Mouse (Mus musculus) myocyte (in vitro differentiated cells): ENCODE measurements around the gene Nhlrc4. TPM values are rescaled to one million over a fixed set of nuclear protein-coding genes. Genes with fewer than 3 reads are reported as not detected.
A peak's percentile ranks its signal among the peaks of the same experiment; 100 is the strongest.

Source experiments
- H3K27me3 ChIP-seq: one replicate; pipeline ENCODE4 v1.6.1; 2011; ENCODE audit not compliant: control insufficient read depth, insufficient read depth, insufficient read length
- H3K36me3 ChIP-seq: one replicate; pipeline ENCODE4 v1.6.1; 2011; ENCODE audit not compliant: control insufficient read depth, insufficient read depth
- H3K4me2 ChIP-seq: one replicate; pipeline ENCODE4 v1.6.1; 2011; ENCODE audit warnings: low read depth, control low read depth
- H3K4me3 ChIP-seq: one replicate; pipeline ENCODE4 v1.5.1; 2011; ENCODE audit warnings: mild to moderate bottlenecking, control low read depth, moderate library complexity
- H3K79me2 ChIP-seq: one replicate; pipeline ENCODE4 v1.6.1; 2011; ENCODE audit not compliant: control insufficient read depth, insufficient read depth
- H3ac ChIP-seq: one replicate; pipeline ENCODE4 v1.6.1; 2011; ENCODE audit not compliant: control insufficient read depth, insufficient read length
- CEBPB ChIP-seq: IDR thresholded peaks from 2 replicates; pipeline ENCODE4 v1.6.1; 2011; ENCODE audit warnings: mild to moderate bottlenecking, moderate library complexity; ENCODE audit not compliant: poor library complexity, insufficient read depth, severe bottlenecking
- E2F4 ChIP-seq: IDR thresholded peaks from one replicate; pipeline ENCODE4 v1.6.1; 2011; ENCODE audit warnings: mild to moderate bottlenecking, control low read depth, moderate library complexity; ENCODE audit not compliant: insufficient read depth
- MAX ChIP-seq: IDR thresholded peaks from one replicate; pipeline ENCODE4 v1.6.1; 2011; ENCODE audit warnings: low read depth, mild to moderate bottlenecking, control low read depth
- MYOD1 ChIP-seq, 3 experiments: IDR thresholded peaks; one replicate each; pipeline ENCODE4 v1.6.1; 2011; ENCODE audit warnings: control low read depth in 2 of 3, low read depth in 2 of 3, mild to moderate bottlenecking in 2 of 3, moderate library complexity in 1 of 3; ENCODE audit not compliant: insufficient read length in 2 of 3, control insufficient read depth in 1 of 3
- MYOG ChIP-seq, 3 experiments: IDR thresholded peaks; one replicate each; pipeline ENCODE4 v1.6.1; 2011; ENCODE audit warnings: control low read depth in 2 of 3, low read depth in 2 of 3, mild to moderate bottlenecking in 2 of 3; ENCODE audit not compliant: insufficient read length in 2 of 3, control insufficient read depth in 1 of 3, insufficient read depth in 1 of 3
- POLR2A ChIP-seq: IDR thresholded peaks from one replicate; pipeline ENCODE4 v1.6.1; 2011; ENCODE audit warnings: low read depth, mild to moderate bottlenecking, control low read depth, moderate library complexity; ENCODE audit not compliant: insufficient read length
- POLR2AphosphoS2 ChIP-seq: IDR thresholded peaks from one replicate; pipeline ENCODE4 v1.6.1; 2011; ENCODE audit warnings: low read depth, control low read depth; ENCODE audit not compliant: insufficient read length
- REST ChIP-seq: IDR thresholded peaks from one replicate; pipeline ENCODE4 v1.6.1; 2011; ENCODE audit warnings: mild to moderate bottlenecking, control low read depth, moderate library complexity; ENCODE audit not compliant: insufficient read depth, insufficient read length
- SRF ChIP-seq: IDR thresholded peaks from one replicate; pipeline ENCODE4 v1.6.1; 2011; ENCODE audit warnings: low read depth; ENCODE audit not compliant: control insufficient read depth, insufficient read length
- TCF12 ChIP-seq: IDR thresholded peaks from one replicate; pipeline ENCODE4 v1.6.1; 2011; ENCODE audit warnings: mild to moderate bottlenecking, control low read depth; ENCODE audit not compliant: poor library complexity, insufficient read depth, severe bottlenecking
- TCF3 ChIP-seq: IDR thresholded peaks from one replicate; pipeline ENCODE4 v1.6.1; 2011; ENCODE audit warnings: low read depth, control low read depth; ENCODE audit not compliant: insufficient read length
- USF1 ChIP-seq: IDR thresholded peaks from one replicate; pipeline ENCODE4 v1.6.1; 2011; ENCODE audit warnings: low read depth, mild to moderate bottlenecking, control low read depth, moderate library complexity
- polyA plus RNA-seq: library from polyadenylated mRNA; unstranded; fragments of >200 nt; fragmentation: generic; extraction: Trizol; gene quantifications from one replicate; pipeline ENCODE4 v1.2.1, GENCODE M21; 2012; ENCODE audit warnings: missing spikeins

Gene Nhlrc4
- polyA plus RNA-seq, 1 experiment, result 0.17 TPM

DNA sequence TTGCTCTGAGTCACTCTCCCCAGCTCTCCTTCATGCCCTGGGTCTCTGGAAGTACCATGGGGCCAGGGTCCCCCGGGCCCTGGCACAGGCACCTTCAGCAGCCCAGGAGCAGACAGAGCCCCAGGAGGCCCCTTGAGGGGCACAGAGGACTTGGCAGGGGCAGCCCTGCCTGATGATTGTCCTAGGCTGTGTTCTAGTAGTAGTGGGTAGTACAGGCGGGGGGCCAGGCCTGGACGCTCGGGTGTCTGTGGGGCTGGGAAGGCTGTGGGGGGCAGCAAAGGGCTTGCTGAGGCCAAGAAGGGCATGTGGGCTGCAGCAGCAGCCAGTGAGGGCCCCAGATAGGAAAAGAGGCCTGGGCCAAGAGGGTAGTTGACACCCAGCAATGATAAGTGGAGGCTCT, 2.8 kb upstream of the Nhlrc4 start:
- no peak overlapping the region for H3K4me3 ChIP-seq
- H3ac ChIP-seq, result no peak overlapping the region
- no peaks in the 10 kb centered on the region for H3K36me3 ChIP-seq
- no peak for TF ChIP-seq CEBPB
- no peak for TF ChIP-seq MAX
- no peak for TF ChIP-seq TCF3
- no peak for TF ChIP-seq USF1
- no peak for TF ChIP-seq REST
- TF ChIP-seq SRF, result no peak
- TF ChIP-seq POLR2A, result no peak
- TF ChIP-seq E2F4, result no peak
- TF ChIP-seq POLR2AphosphoS2, result no peak
- no peak for TF ChIP-seq MYOG (IDR thresholded peaks at IDR 0.05; ENCODE audit: control insufficient read depth in 1 of 3, insufficient read depth in 1 of 3, insufficient read length in 2 of 3, low read depth in 2 of 3)
- no peak for TF ChIP-seq MYOD1 (IDR thresholded peaks at IDR 0.05; ENCODE audit: control insufficient read depth in 1 of 3, insufficient read length in 2 of 3, low read depth in 2 of 3)
- no peak for TF ChIP-seq TCF12
- peaks cover 50% of the 10 kb centered on the region for H3K27me3 ChIP-seq
- H3K79me2 ChIP-seq, result no peaks in the 10 kb centered on the region
- H3K4me2 ChIP-seq, result no peak overlapping the region

DNA sequence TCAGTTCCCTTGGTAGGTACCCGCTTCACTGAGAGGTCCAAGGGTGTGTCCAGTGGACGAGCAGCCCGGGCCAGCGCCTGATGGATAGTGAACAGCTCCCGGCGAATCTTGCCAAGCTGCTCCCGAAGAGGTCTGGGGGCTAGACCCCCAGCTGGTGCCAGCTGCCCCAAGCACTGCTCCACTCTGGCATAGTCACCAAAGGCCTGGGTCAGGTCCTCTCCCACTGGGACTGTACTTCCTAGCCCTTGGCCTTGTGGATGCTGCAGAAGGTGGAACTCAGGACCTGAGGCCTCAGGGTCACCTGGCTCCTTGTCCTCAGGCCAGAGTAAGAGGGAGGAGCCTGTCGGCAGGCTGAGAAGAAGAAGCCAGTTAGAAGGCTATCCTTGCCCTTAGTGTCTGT, 2.1 kb upstream of the Nhlrc4 start:
- Histone ChIP-seq H3K36me3 (no peaks in the 10 kb centered on the region), H3K4me3 (no peak overlapping the region), H3K79me2 (no peaks in the 10 kb centered on the region), H3ac (no peak overlapping the region), H3K27me3 (peaks cover 43% of the 10 kb centered on the region), H3K4me2 (no peak overlapping the region)
- TF ChIP-seq REST, result no peak
- no peak for TF ChIP-seq CEBPB
- no peak for TF ChIP-seq POLR2AphosphoS2
- TF ChIP-seq E2F4, result no peak
- no peak for TF ChIP-seq MYOG (IDR thresholded peaks at IDR 0.05; ENCODE audit: control insufficient read depth in 1 of 3, insufficient read depth in 1 of 3, insufficient read length in 2 of 3, low read depth in 2 of 3)
- no peak for TF ChIP-seq USF1
- TF ChIP-seq TCF3, result no peak
- TF ChIP-seq TCF12, result no peak
- no peak for TF ChIP-seq POLR2A
- no peak for TF ChIP-seq MYOD1 (IDR thresholded peaks at IDR 0.05; ENCODE audit: control insufficient read depth in 1 of 3, insufficient read length in 2 of 3, low read depth in 2 of 3)
- TF ChIP-seq SRF, result no peak
- TF ChIP-seq MAX, result no peak

DNA sequence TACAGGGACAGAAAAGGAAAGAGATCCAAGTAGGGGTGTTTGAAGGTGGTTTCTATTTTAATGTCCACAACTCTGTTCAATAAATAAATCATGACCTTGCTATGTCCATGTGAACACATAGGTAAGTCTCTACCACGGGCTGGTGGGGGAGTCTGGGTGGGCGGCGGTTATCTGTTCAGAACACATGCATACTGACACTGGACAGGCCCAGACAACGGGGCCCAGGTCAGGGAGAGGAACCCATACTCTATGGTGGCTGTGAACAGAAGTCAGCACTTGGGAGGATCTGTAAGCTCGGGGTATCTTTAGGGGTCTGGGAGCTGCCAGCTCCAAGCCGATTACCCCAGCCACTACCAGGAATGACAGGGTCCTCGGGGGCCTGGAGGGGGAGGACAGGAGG, 1.6 kb upstream of the Nhlrc4 start:
- no peaks in the 10 kb centered on the region for H3K36me3 ChIP-seq
- peaks cover 38% of the 10 kb centered on the region for H3K27me3 ChIP-seq
- H3K4me3 ChIP-seq, result no peak overlapping the region
- TF ChIP-seq REST (no peak), MYOD1 (IDR thresholded peaks at IDR 0.05; ENCODE audit: control insufficient read depth in 1 of 3, insufficient read length in 2 of 3, low read depth in 2 of 3) (no peak), TCF12 (no peak), MYOG (IDR thresholded peaks at IDR 0.05; ENCODE audit: control insufficient read depth in 1 of 3, insufficient read depth in 1 of 3, insufficient read length in 2 of 3, low read depth in 2 of 3) (no peak), CEBPB (no peak), MAX (no peak), SRF (no peak), E2F4 (no peak), USF1 (no peak), POLR2AphosphoS2 (no peak)
- H3K4me2 ChIP-seq, result no peak overlapping the region
- peaks cover 3% of the 10 kb centered on the region for H3K79me2 ChIP-seq
- no peak overlapping the region for H3ac ChIP-seq

DNA sequence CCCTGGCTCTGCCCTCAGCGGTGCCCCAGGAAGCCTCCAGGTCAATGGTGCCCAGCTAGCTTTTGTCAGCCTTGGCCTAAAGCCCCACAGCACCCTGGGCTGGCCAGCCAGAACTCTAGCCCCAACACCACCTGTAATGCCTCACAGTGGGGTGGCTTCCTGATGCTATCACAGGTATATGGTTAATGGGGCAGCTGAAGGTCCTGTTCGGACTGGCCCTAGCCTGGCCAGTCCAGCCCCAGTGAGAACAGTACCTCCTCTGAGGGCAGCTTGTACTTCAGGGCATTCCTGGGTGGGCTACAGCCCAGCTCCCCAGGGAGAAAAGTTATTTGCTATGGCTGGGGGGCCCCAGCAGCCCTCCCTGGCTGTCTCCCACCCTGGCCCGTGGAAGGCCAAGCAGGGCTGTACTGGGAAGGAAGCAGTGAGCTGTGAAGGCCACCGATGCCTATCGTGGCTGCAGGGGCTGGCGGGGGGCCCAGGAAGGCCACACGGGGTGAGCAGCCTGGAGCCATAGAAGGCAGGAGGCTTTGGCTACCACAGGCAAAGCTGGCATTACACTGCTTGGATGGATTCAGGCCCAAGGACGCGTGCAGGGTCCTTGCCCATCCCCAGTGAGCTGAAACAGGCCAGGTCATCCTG, 875 bp upstream of the Nhlrc4 start:
- Histone ChIP-seq H3K27me3 (peaks cover 30% of the 10 kb centered on the region), H3ac (no peak overlapping the region), H3K79me2 (peaks cover 10% of the 10 kb centered on the region), H3K4me3 (no peak overlapping the region), H3K36me3 (no peaks in the 10 kb centered on the region), H3K4me2 (no peak overlapping the region)
- TF ChIP-seq POLR2AphosphoS2 (no peak), TCF12 (no peak)

DNA sequence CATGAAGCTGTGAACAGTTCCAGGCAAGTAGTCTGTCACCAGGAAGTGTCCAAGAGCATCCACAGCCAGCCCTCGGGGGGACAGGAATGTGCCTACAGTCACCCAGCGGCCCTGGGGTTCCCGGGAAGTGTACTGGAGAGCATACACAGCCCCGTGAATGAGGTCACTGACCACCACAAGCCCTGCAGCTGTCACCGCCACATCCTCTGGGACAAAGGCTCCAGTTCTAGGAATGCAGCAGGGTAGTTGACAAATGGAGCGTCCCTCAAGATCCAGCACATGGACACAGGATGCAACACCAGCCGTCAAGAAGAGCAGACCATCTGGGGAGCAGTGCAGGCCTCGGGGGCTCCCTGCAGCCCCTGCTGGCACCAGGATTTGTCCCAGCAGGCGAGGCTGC, 992 bp downstream of the Nhlrc4 start:
- H3K4me3 ChIP-seq, result no peak overlapping the region
- peaks cover 21% of the 10 kb centered on the region for H3K27me3 ChIP-seq
- H3ac ChIP-seq, result no peak overlapping the region
- TF ChIP-seq SRF (no peak), E2F4 (no peak), TCF3 (peak; percentile 71), CEBPB (no peak), TCF12 (peak; percentile 71), MYOD1 (IDR thresholded peaks at IDR 0.05; ENCODE audit: control insufficient read depth in 1 of 3, insufficient read length in 2 of 3, low read depth in 2 of 3) (peak in 2 of 3 experiments; percentile 88 to 97), MYOG (IDR thresholded peaks at IDR 0.05; ENCODE audit: control insufficient read depth in 1 of 3, insufficient read depth in 1 of 3, insufficient read length in 2 of 3, low read depth in 2 of 3) (peak; percentile 86 to 98 (median 90)), REST (no peak)
- no peaks in the 10 kb centered on the region for H3K36me3 ChIP-seq
- H3K79me2 ChIP-seq, result peaks cover 12% of the 10 kb centered on the region
- peak overlapping the region; percentile 12 for H3K4me2 ChIP-seq
